8 mouse cellular contexts compared by ENCODE assay signal in genomic region chr9:22387901-22388300, GRCm38 (mm10). TPM values are rescaled to one million over a fixed set of nuclear protein-coding genes. Genes with fewer than 3 reads are reported as not detected.
DNase-seq lines count a peak whose midpoint lies in the region; ATAC-seq lines count a peak whose summit lies in the region.

No protein-coding gene starts in this region.

- no peak for ATAC-seq in forebrain, embryonic 11.5 days (replicated peaks; ENCODE audit: low FRiP score)
- no peak for ATAC-seq in limb, embryonic 15.5 days (ENCODE audit: insufficient number of reproducible peaks, low FRiP score, low TSS enrichment, low read depth)
- no peak for ATAC-seq in stomach, embryonic 14.5 days (ENCODE audit: insufficient number of reproducible peaks, insufficient read depth, low FRiP score, low read depth)

- DNase-seq in lung, postnatal 36 days, result peak; percentile 13
- DNase-seq in lung, postnatal 14 days, result no peak
- DNase-seq in forebrain, embryonic 11.5 days (ENCODE audit: low spot score), result no peak
- no peak for DNase-seq in adrenal gland, postnatal 36 days
- DNase-seq in right cerebral cortex, postnatal 25 days, result no peak
- no peak for DNase-seq in right cerebral cortex, postnatal 10 days (ENCODE audit: low spot score in 2 of 2)

- peak overlapping the region; percentile 93 for H3K9ac ChIP-seq in forebrain, embryonic 11.5 days (ENCODE audit: low read length)
- peak overlapping the region; percentile 86 for H3K9ac ChIP-seq in limb, embryonic 15.5 days
- peak overlapping the region; percentile 57; the same call in 1 of the 2 replicates for H3K9ac ChIP-seq in stomach, embryonic 14.5 days (replicated peaks; ENCODE audit: low read depth, low read length)

- H3K4me2 ChIP-seq in forebrain, embryonic 11.5 days (ENCODE audit: low read depth, low read length, severe bottlenecking), result peak overlapping the region; percentile 83
- H3K4me2 ChIP-seq in limb, embryonic 15.5 days, result peak overlapping the region; percentile 91
- peak overlapping the region; percentile 76 for H3K4me2 ChIP-seq in stomach, embryonic 14.5 days (replicated peaks; ENCODE audit: low read depth, low read length)

- peaks cover 3% of the 10 kb centered on the region for H3K4me1 ChIP-seq in forebrain, embryonic 11.5 days (replicated peaks; ENCODE audit: control insufficient read depth, insufficient read depth, low read length)
- peaks cover 19% of the 10 kb centered on the region for H3K4me1 ChIP-seq in limb, embryonic 15.5 days
- H3K4me1 ChIP-seq in stomach, embryonic 14.5 days (ENCODE audit: control insufficient read depth, insufficient read depth, low read length), result peaks cover 16% of the 10 kb centered on the region; the same call in 1 of the 2 replicates

- H3K9me3 ChIP-seq in forebrain, embryonic 11.5 days (ENCODE audit: control insufficient read depth, low read length), result no peaks in the 10 kb centered on the region
- H3K9me3 ChIP-seq in limb, embryonic 15.5 days, result no peaks in the 10 kb centered on the region
- no peaks in the 10 kb centered on the region for H3K9me3 ChIP-seq in stomach, embryonic 14.5 days (ENCODE audit: control insufficient read depth, low read depth, low read length)

- H3K4me3 ChIP-seq in forebrain, embryonic 11.5 days (ENCODE audit: low read depth, low read length), result peak overlapping the region; percentile 83
- H3K4me3 ChIP-seq in limb, embryonic 15.5 days, result peak overlapping the region; percentile 84
- H3K4me3 ChIP-seq in stomach, embryonic 14.5 days (ENCODE audit: low read depth, low read length), result peak overlapping the region; percentile 93

- no peaks in the 10 kb centered on the region for H3K27me3 ChIP-seq in forebrain, embryonic 11.5 days (ENCODE audit: control insufficient read depth, insufficient read depth, low read length)
- no peaks in the 10 kb centered on the region for H3K27me3 ChIP-seq in limb, embryonic 15.5 days
- no peaks in the 10 kb centered on the region for H3K27me3 ChIP-seq in stomach, embryonic 14.5 days (ENCODE audit: control insufficient read depth, insufficient read depth, low read length)

- peak overlapping the region; percentile 89; the same call in 1 of the 2 replicates for H3K27ac ChIP-seq in forebrain, embryonic 11.5 days (ENCODE audit: low read depth, low read length)
- H3K27ac ChIP-seq in limb, embryonic 15.5 days, result no peak overlapping the region
- peak overlapping the region; percentile 93; the same call in 1 of the 2 replicates for H3K27ac ChIP-seq in stomach, embryonic 14.5 days (ENCODE audit: low read length)

- H3K36me3 ChIP-seq in forebrain, embryonic 11.5 days (ENCODE audit: control insufficient read depth, insufficient read depth, low read length), result no peaks in the 10 kb centered on the region
- H3K36me3 ChIP-seq in limb, embryonic 15.5 days, result no peaks in the 10 kb centered on the region
- peaks cover 5% of the 10 kb centered on the region; the same call in 1 of the 2 replicates for H3K36me3 ChIP-seq in stomach, embryonic 14.5 days (ENCODE audit: control insufficient read depth, insufficient read depth, low read length)

- whole genome bisulfite sequencing in forebrain, embryonic 11.5 days, result 26% methylated on average over 6 of the region's 6 CpGs
- WGBS in limb, embryonic 15.5 days, result 15% methylated on average over 6 of the region's 6 CpGs
- WGBS in stomach, embryonic 14.5 days, result 15% methylated on average over 6 of the region's 6 CpGs

RNA-seq across cellular contexts. Expression of gene Anln, which starts 1.1 kb away (rescaled TPM):
- polyA plus RNA-seq in forebrain, embryonic 11.5 days (2014; fragmentation: Nextera tagmentation; extraction: Ambion mirVana), result 48.9 and 49.7 TPM in 2 replicates
- polyA plus RNA-seq in limb, embryonic 15.5 days (2015; fragmentation: Nextera tagmentation; extraction: Ambion mirVana), result 35.4 and 38.1 TPM in 2 replicates
- polyA plus RNA-seq in stomach, embryonic 14.5 days (2014; fragmentation: Nextera tagmentation; extraction: Ambion mirVana), result 64.0 and 64.7 TPM in 2 replicates
- 1 to 10 TPM; 6.5 to 6.7 TPM for total RNA-seq in adrenal gland, postnatal 36 days (2021)

RNA-seq across cellular contexts. Expression of gene 9530077C05Rik, which starts 23.4 kb away (rescaled TPM):
- 12.6 and 12.7 TPM in 2 replicates for polyA plus RNA-seq in forebrain, embryonic 11.5 days (2014; fragmentation: Nextera tagmentation; extraction: Ambion mirVana)
- polyA plus RNA-seq in limb, embryonic 15.5 days (2015; fragmentation: Nextera tagmentation; extraction: Ambion mirVana), result 5.6 TPM in 2 replicates
- 5.9 and 6.2 TPM in 2 replicates for polyA plus RNA-seq in stomach, embryonic 14.5 days (2014; fragmentation: Nextera tagmentation; extraction: Ambion mirVana)
- 1 to 10 TPM; 6.6 TPM for total RNA-seq in adrenal gland, postnatal 36 days (2021)
